Mouse (Mus musculus) CH12.LX (cell line): ENCODE measurements around the gene Ptprq. TPM values are rescaled to one million over a fixed set of nuclear protein-coding genes. Genes with fewer than 3 reads are reported as not detected.
A peak's percentile ranks its signal among the peaks of the same experiment; 100 is the strongest.

Experiments
- DNase-seq: peaks from one replicate; pipeline ENCODE4 v3.0.0-alpha.2; 2013; ENCODE audit errors: extremely low read depth
- H3K27ac ChIP-seq: 2 replicates; pipeline ENCODE4 v1.5.1; 2012; ENCODE audit warnings: low read depth, mild to moderate bottlenecking, control low read depth, moderate library complexity; ENCODE audit not compliant: insufficient read depth
- H3K27me3 ChIP-seq: replicated peaks from 2 replicates; pipeline ENCODE3; 2012; ENCODE audit warnings: inconsistent platforms
- H3K36me3 ChIP-seq, 2 experiments: replicated peaks in 1 of 2; 2 replicates each; pipeline versions ENCODE3 to v1.6.1; 2012; ENCODE audit warnings: inconsistent platforms in 1 of 2, low read length in 1 of 2, mild to moderate bottlenecking in 1 of 2, mixed read lengths in 1 of 2, moderate library complexity in 1 of 2; ENCODE audit not compliant: control insufficient read depth in 1 of 2, insufficient read depth in 1 of 2
- H3K4me1 ChIP-seq, 2 experiments: 2 replicates each; pipeline ENCODE4 v1.6.1; 2012; ENCODE audit warnings: inconsistent platforms in 1 of 2, moderate library complexity in 1 of 2; ENCODE audit not compliant: insufficient read depth in 2 of 2, control insufficient read depth in 1 of 2
- H3K4me2 ChIP-seq: 2 replicates; pipeline ENCODE4 v1.6.1; 2012; ENCODE audit warnings: low read depth, mild to moderate bottlenecking, control low read depth; ENCODE audit not compliant: poor library complexity, insufficient read depth, severe bottlenecking
- H3K4me3 ChIP-seq, 3 experiments: fragments of 150-350 bp in 1 of 3; sonication (generic) in 1 of 3; replicated peaks in 1 of 3; 2 replicates each; pipeline versions ENCODE3 to v1.5.1; 2011 to 2012; ENCODE audit warnings: low read depth in 2 of 3, low read length in 2 of 3, mild to moderate bottlenecking in 2 of 3, moderate library complexity in 2 of 3, control low read depth in 1 of 3, improper control_type of control experiment in 1 of 3, inconsistent platforms in 1 of 3, mixed read lengths in 1 of 3; ENCODE audit not compliant: poor library complexity in 1 of 3
- H3K79me2 ChIP-seq: replicated peaks from 2 replicates; pipeline ENCODE4 v1.6.1; 2012; ENCODE audit warnings: mild to moderate bottlenecking, moderate library complexity; ENCODE audit not compliant: control insufficient read depth, poor library complexity, insufficient read depth, severe bottlenecking; ENCODE audit errors: extremely low read depth
- H3K9ac ChIP-seq: 2 replicates; pipeline ENCODE4 v1.6.1; 2012; ENCODE audit warnings: low read depth, mild to moderate bottlenecking, control low read depth, moderate library complexity; ENCODE audit not compliant: insufficient read depth
- H3K9me3 ChIP-seq: replicated peaks from 2 replicates; pipeline ENCODE3; 2012; ENCODE audit warnings: low read length, inconsistent platforms, mixed read lengths
- CHD1 ChIP-seq: IDR thresholded peaks from 2 replicates; pipeline ENCODE4 v1.6.1; 2012; ENCODE audit warnings: low read depth, low read length, improper control_type of control experiment, inconsistent platforms
- CHD2 ChIP-seq: IDR thresholded peaks from 2 replicates; pipeline ENCODE4 v1.6.1; 2011; ENCODE audit warnings: low read length, improper control_type of control experiment
- CTCF ChIP-seq, 2 experiments: IDR thresholded peaks in 1 of 2; conservative IDR thresholded peaks in 1 of 2; 2 replicates each; pipeline ENCODE4 v1.5.1; 2011 to 2012; ENCODE audit warnings: low read depth in 2 of 2, low read length in 2 of 2, improper control_type of control experiment in 1 of 2, inconsistent platforms in 1 of 2, mild to moderate bottlenecking in 1 of 2, moderate library complexity in 1 of 2
- EP300 ChIP-seq: IDR thresholded peaks from 2 replicates; pipeline ENCODE4 v1.6.1; 2011; ENCODE audit warnings: low read length, improper control_type of control experiment
- GABPA ChIP-seq: IDR thresholded peaks from 2 replicates; pipeline ENCODE4 v1.6.1; 2012; ENCODE audit warnings: low read depth, low read length, improper control_type of control experiment, inconsistent platforms; ENCODE audit not compliant: insufficient replicate concordance
- HCFC1 ChIP-seq: IDR thresholded peaks from 2 replicates; pipeline ENCODE4 v1.6.1; 2012; ENCODE audit warnings: low read depth, mild to moderate bottlenecking, inconsistent platforms, low read length, improper control_type of control experiment
- IRF4 ChIP-seq: IDR thresholded peaks from 2 replicates; pipeline ENCODE4 v1.6.1; 2014; ENCODE audit warnings: low read depth, mild to moderate bottlenecking, inconsistent platforms, low read length, improper control_type of control experiment
- JUN ChIP-seq: IDR thresholded peaks from 2 replicates; pipeline ENCODE4 v1.6.1; 2011; ENCODE audit warnings: low read depth, mild to moderate bottlenecking, low read length, improper control_type of control experiment, moderate library complexity; ENCODE audit not compliant: insufficient read depth
- JUND ChIP-seq: conservative IDR thresholded peaks from 2 replicates; pipeline ENCODE4 v1.6.1; 2011; ENCODE audit warnings: low read depth, low read length, improper control_type of control experiment
- MAZ ChIP-seq: IDR thresholded peaks from 2 replicates; pipeline ENCODE4 v1.6.1; 2012; ENCODE audit warnings: low read depth, mild to moderate bottlenecking, inconsistent platforms, low read length, improper control_type of control experiment, moderate library complexity
- MEF2A ChIP-seq: IDR thresholded peaks from 2 replicates; pipeline ENCODE4 v1.6.1; 2014; ENCODE audit warnings: low read depth, mild to moderate bottlenecking, inconsistent platforms, low read length, improper control_type of control experiment, borderline replicate concordance
- MXI1 ChIP-seq: IDR thresholded peaks from 2 replicates; pipeline ENCODE4 v1.6.1; 2011; ENCODE audit warnings: mild to moderate bottlenecking, low read depth, low read length, improper control_type of control experiment
- POLR2AphosphoS2 ChIP-seq: IDR thresholded peaks from 2 replicates; pipeline ENCODE4 v1.6.1; 2011; ENCODE audit warnings: low read depth, low read length, improper control_type of control experiment
- RAD21 ChIP-seq: IDR thresholded peaks from 2 replicates; pipeline ENCODE4 v1.6.1; 2011; ENCODE audit warnings: low read depth, mild to moderate bottlenecking, low read length, improper control_type of control experiment, moderate library complexity
- SIN3A ChIP-seq: IDR thresholded peaks from 2 replicates; pipeline ENCODE4 v1.6.1; 2012; ENCODE audit warnings: low read length, improper control_type of control experiment, inconsistent platforms
- SMC3 ChIP-seq: IDR thresholded peaks from 2 replicates; pipeline ENCODE4 v1.6.1; 2011; ENCODE audit warnings: low read depth, low read length, improper control_type of control experiment
- TBP ChIP-seq: conservative IDR thresholded peaks from 2 replicates; pipeline ENCODE4 v1.6.1; 2011; ENCODE audit warnings: low read depth, low read length, improper control_type of control experiment
- USF1 ChIP-seq: IDR thresholded peaks from 2 replicates; pipeline ENCODE4 v1.6.1; 2014; ENCODE audit warnings: low read depth, mild to moderate bottlenecking, inconsistent platforms, low read length, improper control_type of control experiment
- ZC3H11A ChIP-seq: IDR thresholded peaks from 2 replicates; pipeline ENCODE4 v1.6.1; 2012; ENCODE audit warnings: low read depth, mild to moderate bottlenecking, inconsistent platforms, low read length, improper control_type of control experiment
- ZKSCAN1 ChIP-seq: IDR thresholded peaks from 2 replicates; pipeline ENCODE4 v1.6.1; 2012; ENCODE audit warnings: low read depth, inconsistent platforms, low read length, improper control_type of control experiment, borderline replicate concordance
- ZNF384 ChIP-seq: IDR thresholded peaks from 2 replicates; pipeline ENCODE4 v1.6.1; 2012; ENCODE audit warnings: low read depth, low read length, improper control_type of control experiment, inconsistent platforms
- dilution Hi-C: fragments of 300-500 bp; cut with MboI; formaldehyde crosslinking; loops from 2 replicates; pipeline ENCODE4 v1.14.3; 2020; ENCODE audit warnings: low sequenced_read_pairs; ENCODE audit not compliant: extremely low pct_unique_long_range_greater_than_20kb, extremely low pct_ligation_motif_present
- in situ Hi-C: fragments of 300-500 bp; cut with MboI; formaldehyde crosslinking; loops from 3 replicates; pipeline ENCODE4 v1.14.3; 2019; ENCODE audit warnings: low sequenced_read_pairs, low pct_ligation_motif_present, low pct_unique_long_range_greater_than_20kb, mixed read lengths
- polyA plus RNA-seq: library from polyadenylated mRNA; unstranded; fragments of >175 nt; gene quantifications from 2 replicates; pipeline ENCODE4 v1.2.1, GENCODE M21; 2012; ENCODE audit warnings: low read depth; ENCODE audit not compliant: insufficient read length
- total RNA-seq, 2 experiments: library from RNA; depleted of rRNA; stranded (reverse); fragments of 300-350 nt in 1 of 2; fragments of >200 nt in 1 of 2; gene quantifications; 2 replicates each; pipeline ENCODE4 v1.2.3; 2012 to 2014

The Ptprq gene
- total and polyA plus RNA-seq, 3 experiments = not detected

- Histone ChIP-seq H3K27ac (no peak overlapping the region), H3K36me3 (no peaks in the 10 kb centered on the region), H3K79me2 (no peaks in the 10 kb centered on the region), H3K4me2 (no peak overlapping the region), H3K9ac (no peak overlapping the region), H3K4me3 (no peak overlapping the region), H3K27me3 (peaks cover 2% of the 10 kb centered on the region), H3K4me1 (no peaks in the 10 kb centered on the region), H3K9me3 (no peaks in the 10 kb centered on the region)
- TF ChIP-seq RAD21 (peak; percentile 54), IRF4 (no peak), CTCF (conservative IDR thresholded peaks at IDR 0.05 in 1 of 2, IDR thresholded peaks at IDR 0.05 in 1 of 2; ENCODE audit: low read depth in 2 of 2, low read length in 2 of 2) (peak; percentile 36 to 59), ZC3H11A (no peak), SMC3 (peak; percentile 17; the same call in 1 of the 2 replicates)
- peak; percentile 48 for DNase-seq
- in situ Hi-C loops (no loop called here), dilution Hi-C loops (no loop called here)
These were observed 27.7 kb upstream of the Ptprq start for GRCm38 (mm10) chr10:107747566-107747965.

- Histone ChIP-seq H3K4me1 (no peaks in the 10 kb centered on the region), H3K79me2 (no peaks in the 10 kb centered on the region)
- no peak for TF ChIP-seq ZNF384
- no peak for TF ChIP-seq SIN3A
- no peak for TF ChIP-seq TBP
- no peak for TF ChIP-seq RAD21
- no peak for TF ChIP-seq POLR2AphosphoS2
- TF ChIP-seq HCFC1 = no peak
- no peak for TF ChIP-seq MXI1
- no peak for TF ChIP-seq IRF4
- TF ChIP-seq GABPA = no peak
- TF ChIP-seq MAZ = no peak
- no peak for TF ChIP-seq USF1
- TF ChIP-seq, all 38 proteins: peak for 0
- no peak for DNase-seq
- Histone ChIP-seq H3K27me3 (no peaks in the 10 kb centered on the region), H3K9ac (no peak overlapping the region), H3K4me3 (no peak overlapping the region), H3K27ac (no peak overlapping the region), H3K36me3 (no peaks in the 10 kb centered on the region), H3K4me2 (no peak overlapping the region), H3K9me3 (no peaks in the 10 kb centered on the region)
- in situ Hi-C loops (no loop called here), dilution Hi-C loops (no loop called here)
These were observed 26.9 kb upstream of the Ptprq start for GRCm38 (mm10) chr10:107746717-107747116.

GRCm38 (mm10) chr10:107739815-107740214 lies 20.0 kb upstream of the Ptprq start:
- no peak for TF ChIP-seq HCFC1
- TF ChIP-seq CHD2 = no peak
- TF ChIP-seq JUND = no peak
- no peak for TF ChIP-seq CHD1
- no peak for TF ChIP-seq EP300
- TF ChIP-seq MXI1 = no peak
- TF ChIP-seq MEF2A = no peak
- TF ChIP-seq ZKSCAN1 = no peak
- TF ChIP-seq SMC3 = no peak
- no peak for TF ChIP-seq ZNF384
- TF ChIP-seq JUN = no peak
- no peak for TF ChIP-seq TBP
- TF ChIP-seq RAD21 = no peak
- no peaks in the 10 kb centered on the region for H3K9me3 ChIP-seq
- H3K9ac ChIP-seq = no peak overlapping the region
- in situ Hi-C loops = no loop called here
- no peaks in the 10 kb centered on the region for H3K27me3 ChIP-seq
- H3K36me3 ChIP-seq = no peaks in the 10 kb centered on the region
- dilution Hi-C loops = no loop called here
- no peak for DNase-seq
- H3K4me2 ChIP-seq = no peak overlapping the region
- H3K79me2 ChIP-seq = no peaks in the 10 kb centered on the region
- H3K27ac ChIP-seq = no peak overlapping the region
- H3K4me3 ChIP-seq = no peak overlapping the region
- no peaks in the 10 kb centered on the region for H3K4me1 ChIP-seq
